Mouse (Mus musculus) cerebellum, adult 18-20 months (tissue): Measurements from ENCODE around the gene Vcam1.
A peak's percentile ranks its signal among the peaks of the same experiment; 100 is the strongest.

ENCODE experiments used
- DNase-seq, 2 experiments: peaks; one replicate each; pipeline ENCODE4 v3.0.0; 2021

Vcam1 gene

GRCm38 (mm10) chr3:116126508-116127190, 2.8 kb downstream of the Vcam1 start:
- no peak for DNase-seq

GRCm38 (mm10) chr3:116126070-116126469, 3.4 kb downstream of the Vcam1 start:
- no peak for DNase-seq

GRCm38 (mm10) chr3:116123827-116124226, 5.7 kb downstream of the Vcam1 start:
- no peak for DNase-seq

GRCm38 (mm10) chr3:116122696-116123095, 6.8 kb downstream of the Vcam1 start:
- no peak for DNase-seq

GRCm38 (mm10) chr3:116121026-116121425, 8.5 kb downstream of the Vcam1 start:
- DNase-seq, result no peak

- DNase-seq, result no peak
These were observed 9.1 kb downstream of the Vcam1 start for GRCm38 (mm10) chr3:116120391-116120790.

- DNase-seq, result no peak
These were observed 10.3 kb downstream of the Vcam1 start for GRCm38 (mm10) chr3:116119162-116119561.

GRCm38 (mm10) chr3:116117046-116117445, 12.4 kb downstream of the Vcam1 start:
- no peak for DNase-seq

GRCm38 (mm10) chr3:116114249-116115188, 15.0 kb downstream of the Vcam1 start:
- no peak for DNase-seq

GRCm38 (mm10) chr3:116113443-116114241, 15.8 kb downstream of the Vcam1 start:
- DNase-seq, result no peak

- no peak for DNase-seq
These were observed 16.6 kb downstream of the Vcam1 start for GRCm38 (mm10) chr3:116112816-116113405.

GRCm38 (mm10) chr3:116105713-116106112, 23.8 kb downstream of the Vcam1 start:
- no peak for DNase-seq

GRCm38 (mm10) chr3:116104866-116105647, 24.4 kb downstream of the Vcam1 start:
- peak; percentile 55 to 61 for DNase-seq

GRCm38 (mm10) chr3:116104270-116104669, 25.2 kb downstream of the Vcam1 start:
- DNase-seq, result no peak

GRCm38 (mm10) chr3:116100850-116101249, 28.6 kb downstream of the Vcam1 start:
- DNase-seq, result no peak

GRCm38 (mm10) chr3:116095934-116096333, 33.6 kb downstream of the Vcam1 start:
- no peak for DNase-seq

GRCm38 (mm10) chr3:116095312-116095711, 34.2 kb downstream of the Vcam1 start:
- DNase-seq, result no peak

GRCm38 (mm10) chr3:116094886-116095285, 34.6 kb downstream of the Vcam1 start:
- no peak for DNase-seq

GRCm38 (mm10) chr3:116094288-116094687, 35.2 kb downstream of the Vcam1 start:
- no peak for DNase-seq

GRCm38 (mm10) chr3:116092547-116092946, 36.9 kb downstream of the Vcam1 start:
- no peak for DNase-seq

GRCm38 (mm10) chr3:116091706-116092105, 37.8 kb downstream of the Vcam1 start:
- DNase-seq, result no peak

- no peak for DNase-seq
These were observed 43.5 kb downstream of the Vcam1 start for GRCm38 (mm10) chr3:116085962-116086361.
